Mouse (Mus musculus) WW6 (cell line): ENCODE measurements around the gene Robo1.

Experiments
- DNase-seq: peaks from one replicate; pipeline ENCODE4 v3.0.0-alpha.2; 2013; ENCODE audit warnings: low read depth, low spot score

Gene Robo1

GRCm38 (mm10) chr16:72735588-72735987 is 427.5 kb downstream of the Robo1 start:
- DNase-seq = no peak

GRCm38 (mm10) chr16:72737154-72737553 is 429.0 kb downstream of the Robo1 start:
- no peak for DNase-seq

GRCm38 (mm10) chr16:72740218-72740617 is 432.1 kb downstream of the Robo1 start:
- no peak for DNase-seq

- DNase-seq = no peak
Observed at GRCm38 (mm10) chr16:72747696-72748095, 439.6 kb downstream of the Robo1 start.

GRCm38 (mm10) chr16:72765128-72765913 is 457.2 kb downstream of the Robo1 start:
- DNase-seq = no peak

- DNase-seq = no peak
Observed at GRCm38 (mm10) chr16:72769214-72769834, 461.2 kb downstream of the Robo1 start.

GRCm38 (mm10) chr16:72772348-72772747 is 464.2 kb downstream of the Robo1 start:
- DNase-seq = no peak

GRCm38 (mm10) chr16:72773034-72773433 is 464.9 kb downstream of the Robo1 start:
- no peak for DNase-seq

- DNase-seq = no peak
Observed at GRCm38 (mm10) chr16:72778520-72778919, 470.4 kb downstream of the Robo1 start.

- no peak for DNase-seq
Observed at GRCm38 (mm10) chr16:72782171-72782570, 474.1 kb downstream of the Robo1 start.

GRCm38 (mm10) chr16:72786079-72786478 is 478.0 kb downstream of the Robo1 start:
- peak; percentile 13 for DNase-seq

- DNase-seq = no peak
Observed at GRCm38 (mm10) chr16:72786636-72787035, 478.5 kb downstream of the Robo1 start.

GRCm38 (mm10) chr16:72788017-72788416 is 479.9 kb downstream of the Robo1 start:
- no peak for DNase-seq

GRCm38 (mm10) chr16:72791181-72791705 is 483.1 kb downstream of the Robo1 start:
- DNase-seq = no peak

GRCm38 (mm10) chr16:72794692-72795378 is 486.7 kb downstream of the Robo1 start:
- DNase-seq = no peak

- no peak for DNase-seq
Observed at GRCm38 (mm10) chr16:72795379-72795712, 487.2 kb downstream of the Robo1 start.

GRCm38 (mm10) chr16:72798405-72798949 is 490.4 kb downstream of the Robo1 start:
- DNase-seq = no peak

GRCm38 (mm10) chr16:72800121-72800749 is 492.1 kb downstream of the Robo1 start:
- DNase-seq = no peak

GRCm38 (mm10) chr16:72800788-72801187 is 492.7 kb downstream of the Robo1 start:
- no peak for DNase-seq

- DNase-seq = no peak
Observed at GRCm38 (mm10) chr16:72808351-72808750, 500.2 kb downstream of the Robo1 start.

GRCm38 (mm10) chr16:72810942-72811341 is 502.8 kb downstream of the Robo1 start:
- no peak for DNase-seq

GRCm38 (mm10) chr16:72811494-72811893 is 503.4 kb downstream of the Robo1 start:
- no peak for DNase-seq
